Mouse (Mus musculus) c-Kit-positive CD71-negative TER-119-negative erythroid progenitor cells, embryonic 14.5 days (primary cell): ENCODE data around the gene Zmiz1.

Experiments
- DNase-seq: peaks from one replicate; pipeline ENCODE4 v3.0.0-alpha.2; 2013; ENCODE audit warnings: low read depth

The Zmiz1 gene

GRCm38 (mm10) chr14:25472981-25473649, 14.1 kb downstream of the Zmiz1 start:
- no peak for DNase-seq

GRCm38 (mm10) chr14:25474017-25474416, 15.0 kb downstream of the Zmiz1 start:
- DNase-seq = no peak

GRCm38 (mm10) chr14:25474732-25475131, 15.7 kb downstream of the Zmiz1 start:
- no peak for DNase-seq

- no peak for DNase-seq
Observed at GRCm38 (mm10) chr14:25476048-25476447, 17.1 kb downstream of the Zmiz1 start.

- DNase-seq = no peak
Observed at GRCm38 (mm10) chr14:25476453-25476852, 17.5 kb downstream of the Zmiz1 start.

- DNase-seq = no peak
Observed at GRCm38 (mm10) chr14:25477268-25477667, 18.3 kb downstream of the Zmiz1 start.

- no peak for DNase-seq
Observed at GRCm38 (mm10) chr14:25478257-25478656, 19.3 kb downstream of the Zmiz1 start.

GRCm38 (mm10) chr14:25478755-25479154, 19.8 kb downstream of the Zmiz1 start:
- no peak for DNase-seq

GRCm38 (mm10) chr14:25479841-25480252, 20.9 kb downstream of the Zmiz1 start:
- no peak for DNase-seq

- no peak for DNase-seq
Observed at GRCm38 (mm10) chr14:25480443-25480842, 21.5 kb downstream of the Zmiz1 start.

GRCm38 (mm10) chr14:25480916-25481666, 22.1 kb downstream of the Zmiz1 start:
- DNase-seq = no peak

GRCm38 (mm10) chr14:25481667-25482331, 22.8 kb downstream of the Zmiz1 start:
- no peak for DNase-seq

- no peak for DNase-seq
Observed at GRCm38 (mm10) chr14:25482404-25482803, 23.4 kb downstream of the Zmiz1 start.

GRCm38 (mm10) chr14:25483285-25483684, 24.3 kb downstream of the Zmiz1 start:
- no peak for DNase-seq

GRCm38 (mm10) chr14:25484049-25484448, 25.1 kb downstream of the Zmiz1 start:
- no peak for DNase-seq

- no peak for DNase-seq
Observed at GRCm38 (mm10) chr14:25486220-25486619, 27.2 kb downstream of the Zmiz1 start.

- no peak for DNase-seq
Observed at GRCm38 (mm10) chr14:25486742-25487469, 27.9 kb downstream of the Zmiz1 start.

GRCm38 (mm10) chr14:25487470-25487955, 28.5 kb downstream of the Zmiz1 start:
- no peak for DNase-seq

- DNase-seq = no peak
Observed at GRCm38 (mm10) chr14:25488097-25488613, 29.2 kb downstream of the Zmiz1 start.

- DNase-seq = no peak
Observed at GRCm38 (mm10) chr14:25489336-25490078, 30.5 kb downstream of the Zmiz1 start.

- no peak for DNase-seq
Observed at GRCm38 (mm10) chr14:25491961-25492360, 33.0 kb downstream of the Zmiz1 start.
